ENCODE assay signal across 8 mouse cellular contexts in genomic region chr1:174592420-174592980, GRCm38 (mm10).
DNase-seq lines count a peak whose midpoint lies in the region; ATAC-seq and TF ChIP-seq lines count a peak whose summit lies in the region.

No protein-coding gene starts in this region.

- no peaks in the 10 kb centered on the region for H3K9me3 ChIP-seq in kidney, postnatal 0 days (replicated peaks; ENCODE audit: low read length)
- H3K9me3 ChIP-seq in CH12.LX (replicated peaks; ENCODE audit: low read length), result no peaks in the 10 kb centered on the region

- no peak overlapping the region for H3K9ac ChIP-seq in kidney, postnatal 0 days (ENCODE audit: low read depth, low read length)
- no peak overlapping the region for H3K9ac ChIP-seq in CH12.LX (ENCODE audit: insufficient read depth, low read depth)

- H3K79me2 ChIP-seq in CH12.LX (replicated peaks; ENCODE audit: control insufficient read depth, extremely low read depth, insufficient read depth, poor library complexity, severe bottlenecking), result no peaks in the 10 kb centered on the region

- DNase-seq in cerebellum, postnatal 4 days (ENCODE audit: low spot score in 2 of 2), result no peak
- peak; percentile 61 for DNase-seq in kidney, postnatal 0 days (ENCODE audit: low spot score)
- no peak for DNase-seq in kidney, adult 11 months
- no peak for DNase-seq in CH12.LX (ENCODE audit: extremely low read depth)
- DNase-seq in embryo, embryonic 10.5 days (ENCODE audit: low spot score), result peak; percentile 42
- DNase-seq in thymus, postnatal 4 days, result no peak
- DNase-seq in gastrocnemius, adult 8-10 months (ENCODE audit: low spot score in 2 of 2), result no peak

- H3K4me1 ChIP-seq in kidney, postnatal 0 days (replicated peaks; ENCODE audit: insufficient read depth, low read length), result no peaks in the 10 kb centered on the region
- no peaks in the 10 kb centered on the region for H3K4me1 ChIP-seq in CH12.LX (ENCODE audit: control insufficient read depth in 1 of 2, insufficient read depth in 2 of 2)

- peak; percentile 28 for TF ChIP-seq RAD21 in CH12.LX (IDR thresholded peaks at IDR 0.05; ENCODE audit: low read depth, low read length)

- no peak for TF ChIP-seq POLR2A in CH12.LX (IDR thresholded peaks at IDR 0.05; ENCODE audit: low read depth, low read length)

- H3K4me3 ChIP-seq in kidney, postnatal 0 days (replicated peaks; ENCODE audit: low read depth, low read length), result no peak overlapping the region
- no peak overlapping the region for H3K4me3 ChIP-seq in CH12.LX (replicated peaks in 1 of 3; ENCODE audit: low read depth in 2 of 3, low read length in 2 of 3, poor library complexity in 1 of 3)

- no peak for TF ChIP-seq EP300 in CH12.LX (IDR thresholded peaks at IDR 0.05; ENCODE audit: low read length)

- peak; percentile 74 for TF ChIP-seq CTCF in kidney, postnatal 0 days (IDR thresholded peaks at IDR 0.05; ENCODE audit: low read depth)
- peak; percentile 10 to 51; a peak in 2 of 4 replicates for TF ChIP-seq CTCF in CH12.LX (conservative IDR thresholded peaks at IDR 0.05 in 1 of 2, IDR thresholded peaks at IDR 0.05 in 1 of 2; ENCODE audit: low read depth in 2 of 2, low read length in 2 of 2)

- no peak overlapping the region for H3K4me2 ChIP-seq in kidney, postnatal 0 days (ENCODE audit: low read length)
- H3K4me2 ChIP-seq in CH12.LX (ENCODE audit: insufficient read depth, low read depth, poor library complexity, severe bottlenecking), result no peak overlapping the region

- H3K27me3 ChIP-seq in kidney, postnatal 0 days (ENCODE audit: insufficient read depth, low read length), result no peaks in the 10 kb centered on the region
- no peaks in the 10 kb centered on the region for H3K27me3 ChIP-seq in CH12.LX (replicated peaks)

- H3K27ac ChIP-seq in kidney, postnatal 0 days, result no peak overlapping the region
- no peak overlapping the region for H3K27ac ChIP-seq in CH12.LX (ENCODE audit: insufficient read depth, low read depth)

- 63% methylated on average over 5 of the region's 5 CpGs for whole genome bisulfite sequencing in kidney, postnatal 0 days

- dilution Hi-C loops in CH12.LX (cut with MboI; ENCODE audit: extremely low pct_ligation_motif_present, extremely low pct_unique_long_range_greater_than_20kb, low sequenced_read_pairs), result no loop called here

- peak; percentile 67 for ATAC-seq in cerebellum, adult (ENCODE audit: insufficient number of reproducible peaks, low FRiP score, low TSS enrichment)
- no peak for ATAC-seq in kidney, postnatal 0 days (replicated peaks; ENCODE audit: low FRiP score, low read depth)

- in situ Hi-C loops in CH12.LX (cut with MboI; ENCODE audit: low pct_ligation_motif_present, low pct_unique_long_range_greater_than_20kb, low sequenced_read_pairs), result no loop called here

- H3K36me3 ChIP-seq in kidney, postnatal 0 days (ENCODE audit: insufficient read depth, low read length), result no peaks in the 10 kb centered on the region
- no peaks in the 10 kb centered on the region for H3K36me3 ChIP-seq in CH12.LX (replicated peaks in 1 of 2; ENCODE audit: control insufficient read depth in 1 of 2, insufficient read depth in 1 of 2, low read length in 1 of 2)

TF ChIP-seq in CH12.LX, 34 proteins besides CTCF, POLR2A, EP300 and RAD21:
- 0 out of 2 replicates have a peak, but pooled peaks have one; percentile 7 for TF ChIP-seq SMC3 (IDR thresholded peaks at IDR 0.05; ENCODE audit: low read depth, low read length)
- no peak for TF ChIP-seq UBTF (IDR thresholded peaks at IDR 0.05; ENCODE audit: low read depth, low read length)

Comparison
In these comparisons a context has a peak if more than half of its experiments do, and no peak if none do; other contexts are left out.
1. DNase-seq: peak in kidney, postnatal 0 days (single experiment) and embryo, embryonic 10.5 days (single experiment); none in cerebellum, postnatal 4 days (0 of 2), kidney, adult 11 months (single experiment), CH12.LX (single experiment), thymus, postnatal 4 days (single experiment) and gastrocnemius, adult 8-10 months (0 of 2).